Mouse (Mus musculus): ENCODE measurements around the gene Eya4.

Eya4 gene

DNA sequence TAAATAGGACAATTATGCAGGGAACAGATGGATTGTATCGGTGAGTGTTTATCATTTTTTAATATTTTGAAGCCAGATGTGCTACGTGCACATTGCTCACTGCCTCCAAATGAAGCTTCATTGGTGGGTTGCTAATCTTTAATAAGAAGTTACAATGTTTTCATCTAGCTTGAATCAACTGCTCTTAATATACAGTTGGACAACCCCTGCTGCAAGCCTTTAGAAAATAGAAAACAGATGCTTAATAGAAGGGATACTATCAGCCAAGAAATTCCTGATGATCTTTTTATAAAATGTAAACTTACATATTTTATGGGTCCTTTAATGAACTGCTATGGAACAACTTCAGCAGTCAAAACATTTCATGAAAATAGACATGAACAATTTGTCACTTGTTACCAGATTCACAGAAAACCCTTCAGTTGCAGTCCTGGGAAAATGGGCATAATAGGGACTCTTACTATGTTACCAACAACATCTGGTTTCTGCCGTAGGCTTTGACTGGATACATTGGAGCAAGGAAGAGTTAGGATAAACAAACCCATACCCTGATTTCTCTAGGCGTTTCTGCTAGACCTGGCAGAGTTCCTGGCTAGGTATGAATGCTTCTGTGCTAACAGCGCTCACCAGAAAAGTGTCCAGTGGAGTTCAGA, 290.4 kb downstream of the Eya4 start:
- DNase-seq, result no peak

DNA sequence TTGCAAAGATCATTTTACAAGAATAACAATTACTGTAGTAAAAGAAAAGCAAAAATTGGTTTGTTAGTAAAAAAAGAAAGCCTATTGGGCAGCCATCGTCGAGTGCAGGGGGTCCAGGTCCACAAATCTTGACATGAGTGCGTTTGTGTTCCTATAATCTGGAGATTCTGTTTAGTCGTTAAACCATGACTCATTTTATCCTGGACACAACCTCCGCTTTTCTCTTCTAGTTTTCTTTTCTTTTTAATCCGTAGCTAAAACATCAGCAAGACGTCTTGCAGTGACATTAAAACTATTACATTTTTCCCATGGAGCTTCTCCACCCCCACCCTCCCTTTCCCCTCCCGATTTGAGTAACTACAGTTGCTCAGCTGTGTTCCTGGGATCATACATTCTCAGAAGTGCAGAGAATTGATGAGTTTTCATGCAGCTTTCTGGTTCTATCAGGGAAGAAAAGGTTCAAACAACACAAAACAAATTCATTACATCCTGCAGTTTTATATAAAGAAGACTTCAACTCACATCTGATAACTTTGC, 297.1 kb downstream of the Eya4 start:
- no peak for DNase-seq

All from cerebellum, postnatal 25 days (tissue).